Mouse (Mus musculus): ENCODE data around the gene Glod4.

Glod4 gene

GRCm38 (mm10) chr11:76242901-76243810 lies at the start of gene Glod4, which contains the start of gene Mrm3:
TSS of gene Glod4 (minus strand) at chr11:76243725.
TSS of gene Mrm3 (plus strand) at chr11:76243715.
- TF ChIP-seq GATA4 (IDR thresholded peaks at IDR 0.05; ENCODE audit: insufficient replicate concordance, low read length), result no peak; the same call in 1 of the 2 replicates

GRCm38 (mm10) chr11:76292831-76293230 lies 49.3 kb upstream of the Glod4 start:
- no peak for TF ChIP-seq GATA4 (IDR thresholded peaks at IDR 0.05; ENCODE audit: insufficient replicate concordance, low read length)

- peak; percentile 41; the same call in 1 of the 2 replicates for TF ChIP-seq GATA4 (IDR thresholded peaks at IDR 0.05; ENCODE audit: insufficient replicate concordance, low read length)
These were observed 48.9 kb upstream of the Glod4 start for GRCm38 (mm10) chr11:76292398-76292797.

- no peak for TF ChIP-seq GATA4 (IDR thresholded peaks at IDR 0.05; ENCODE audit: insufficient replicate concordance, low read length)
These were observed 48.4 kb upstream of the Glod4 start for GRCm38 (mm10) chr11:76291960-76292359.

GRCm38 (mm10) chr11:76290367-76290766 lies 46.8 kb upstream of the Glod4 start:
- TF ChIP-seq GATA4 (IDR thresholded peaks at IDR 0.05; ENCODE audit: insufficient replicate concordance, low read length), result no peak

GRCm38 (mm10) chr11:76288645-76289044 lies 45.1 kb upstream of the Glod4 start:
- TF ChIP-seq GATA4 (IDR thresholded peaks at IDR 0.05; ENCODE audit: insufficient replicate concordance, low read length), result no peak

GRCm38 (mm10) chr11:76287301-76287700 lies 43.8 kb upstream of the Glod4 start:
- TF ChIP-seq GATA4 (IDR thresholded peaks at IDR 0.05; ENCODE audit: insufficient replicate concordance, low read length), result no peak

GRCm38 (mm10) chr11:76286534-76287126 lies 43.1 kb upstream of the Glod4 start:
- TF ChIP-seq GATA4 (IDR thresholded peaks at IDR 0.05; ENCODE audit: insufficient replicate concordance, low read length), result no peak

- no peak for TF ChIP-seq GATA4 (IDR thresholded peaks at IDR 0.05; ENCODE audit: insufficient replicate concordance, low read length)
These were observed 42.0 kb upstream of the Glod4 start for GRCm38 (mm10) chr11:76285431-76286075.

GRCm38 (mm10) chr11:76283841-76284240 lies 40.3 kb upstream of the Glod4 start:
- no peak for TF ChIP-seq GATA4 (IDR thresholded peaks at IDR 0.05; ENCODE audit: insufficient replicate concordance, low read length)

GRCm38 (mm10) chr11:76279971-76280370 lies 36.4 kb upstream of the Glod4 start:
- no peak for TF ChIP-seq GATA4 (IDR thresholded peaks at IDR 0.05; ENCODE audit: insufficient replicate concordance, low read length)

- no peak for TF ChIP-seq GATA4 (IDR thresholded peaks at IDR 0.05; ENCODE audit: insufficient replicate concordance, low read length)
These were observed 35.7 kb upstream of the Glod4 start for GRCm38 (mm10) chr11:76278960-76279852.

- no peak for TF ChIP-seq GATA4 (IDR thresholded peaks at IDR 0.05; ENCODE audit: insufficient replicate concordance, low read length)
These were observed 28.9 kb upstream of the Glod4 start for GRCm38 (mm10) chr11:76272440-76272839.

GRCm38 (mm10) chr11:76268521-76269065 lies 25.1 kb upstream of the Glod4 start:
- no peak for TF ChIP-seq GATA4 (IDR thresholded peaks at IDR 0.05; ENCODE audit: insufficient replicate concordance, low read length)

Data from liver, adult (tissue).